Mouse (Mus musculus) lung, embryonic 15.5 days (tissue): Measurements from ENCODE around the gene 0610040J01Rik. TPM values are rescaled to one million over a fixed set of nuclear protein-coding genes. Genes with fewer than 3 reads are reported as not detected.

ENCODE experiments used
- ATAC-seq: fragments of 200-750 bp; cut with Nextera tagmentation; 2 replicates; pipeline ENCODE4 v1.8.0; 2017; ENCODE audit warnings: moderate number of reproducible peaks, borderline replicate concordance; ENCODE audit not compliant: low FRiP score, low TSS enrichment; ENCODE audit errors: extremely low read depth
- H3K27ac ChIP-seq: fragments of 300-500 bp; sonication (generic); 2 replicates; pipeline ENCODE4 v1.5.1; 2015; ENCODE audit warnings: moderate library complexity, mild to moderate bottlenecking, inconsistent platforms
- H3K27me3 ChIP-seq: fragments of 300-500 bp; sonication (generic); 2 replicates; pipeline ENCODE4 v1.6.1; 2015; ENCODE audit warnings: inconsistent platforms
- H3K36me3 ChIP-seq: fragments of 300-500 bp; sonication (generic); 2 replicates; pipeline ENCODE4 v1.6.1; 2015; ENCODE audit warnings: inconsistent platforms
- H3K4me1 ChIP-seq: fragments of 300-500 bp; sonication (generic); 2 replicates; pipeline ENCODE4 v1.6.1; 2015; ENCODE audit warnings: inconsistent platforms
- H3K4me2 ChIP-seq: fragments of 300-500 bp; sonication (generic); 2 replicates; pipeline ENCODE4 v1.6.1; 2015; ENCODE audit warnings: inconsistent platforms, mild to moderate bottlenecking, moderate library complexity
- H3K4me3 ChIP-seq: fragments of 300-500 bp; sonication (generic); 2 replicates; pipeline ENCODE4 v1.5.1; 2015; ENCODE audit warnings: mild to moderate bottlenecking, inconsistent platforms
- H3K9ac ChIP-seq: fragments of 300-500 bp; sonication (generic); 2 replicates; pipeline ENCODE4 v1.6.1; 2015; ENCODE audit warnings: inconsistent platforms
- H3K9me3 ChIP-seq: fragments of 300-500 bp; sonication (generic); 2 replicates; pipeline ENCODE4 v1.6.1; 2016; ENCODE audit warnings: inconsistent platforms
- WGBS: fragments of 180-500 bp; shearing (Covaris S2); methylation state at CpG from one replicate; pipeline ENCODE4 v1.1.7; 2015; 5-methylcytosine and 5-hydroxymethylcytosine counted together
- polyA plus RNA-seq: library from polyadenylated mRNA; unstranded; fragments of >200 nt; fragmentation: Nextera tagmentation; extraction: Ambion mirVana; gene quantifications from 2 replicates; pipeline ENCODE4 v1.2.1, GENCODE M21; 2015

The 0610040J01Rik gene
- polyA plus RNA-seq, 1 experiment from 2014 or later = 28.9 TPM

DNA sequence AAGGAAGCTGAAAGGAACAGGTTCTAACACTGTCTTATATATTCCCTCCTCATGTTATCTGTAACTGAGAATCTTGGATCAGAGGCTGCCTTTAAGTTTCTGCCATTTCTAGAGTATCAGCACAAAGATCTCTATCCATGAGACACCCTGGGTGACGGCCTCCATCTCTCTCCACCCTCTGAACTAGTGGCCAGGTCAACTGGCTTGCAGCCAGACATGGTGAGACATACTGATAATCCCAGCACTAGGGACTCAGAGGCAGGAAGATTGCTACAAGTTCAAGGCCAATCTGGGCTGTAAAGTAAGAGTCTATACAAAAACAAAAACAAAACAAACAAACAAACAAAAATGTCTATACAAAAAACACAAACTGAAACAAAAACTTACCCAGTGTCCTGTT, 102.7 kb downstream of the 0610040J01Rik start:
- Histone ChIP-seq H3K4me2 (no peak overlapping the region), H3K9me3 (no peaks in the 10 kb centered on the region), H3K27ac (no peak overlapping the region), H3K4me3 (no peak overlapping the region), H3K27me3 (no peaks in the 10 kb centered on the region), H3K4me1 (peaks cover 7% of the 10 kb centered on the region; the same call in 1 of the 2 replicates), H3K36me3 (no peaks in the 10 kb centered on the region), H3K9ac (no peak overlapping the region)
- WGBS = 42% methylated on average over 1 of the region's 1 CpGs
- ATAC-seq = no peak

- H3K27ac ChIP-seq = no peak overlapping the region
- H3K4me2 ChIP-seq = no peak overlapping the region
- H3K4me3 ChIP-seq = no peak overlapping the region
- H3K4me1 ChIP-seq = peaks cover 7% of the 10 kb centered on the region; the same call in 1 of the 2 replicates
- H3K9me3 ChIP-seq = no peaks in the 10 kb centered on the region
- no peak overlapping the region for H3K9ac ChIP-seq
- H3K36me3 ChIP-seq = no peaks in the 10 kb centered on the region
- 86% methylated on average over 10 of the region's 10 CpGs for WGBS
- H3K27me3 ChIP-seq = no peaks in the 10 kb centered on the region
- no peak for ATAC-seq
Measured at GRCm38 (mm10) chr5:63916457-63917139, 104.4 kb downstream of the 0610040J01Rik start.

- 42% methylated on average over 4 of the region's 4 CpGs for WGBS
- peaks cover 7% of the 10 kb centered on the region; the same call in 1 of the 2 replicates for H3K4me1 ChIP-seq
- no peaks in the 10 kb centered on the region for H3K27me3 ChIP-seq
- no peaks in the 10 kb centered on the region for H3K9me3 ChIP-seq
- H3K36me3 ChIP-seq = no peaks in the 10 kb centered on the region
- H3K9ac ChIP-seq = no peak overlapping the region
- peak; percentile 69; the same call in 1 of the 2 replicates for ATAC-seq
- no peak overlapping the region for H3K4me3 ChIP-seq
- H3K27ac ChIP-seq = no peak overlapping the region
- H3K4me2 ChIP-seq = no peak overlapping the region
Measured at GRCm38 (mm10) chr5:63918201-63918600, 106.0 kb downstream of the 0610040J01Rik start.

- no peak overlapping the region for H3K4me2 ChIP-seq
- ATAC-seq = no peak
- no peak overlapping the region for H3K9ac ChIP-seq
- H3K4me1 ChIP-seq = no peaks in the 10 kb centered on the region
- H3K27ac ChIP-seq = no peak overlapping the region
- no peaks in the 10 kb centered on the region for H3K27me3 ChIP-seq
- H3K9me3 ChIP-seq = no peaks in the 10 kb centered on the region
- H3K4me3 ChIP-seq = no peak overlapping the region
- 63% methylated on average over 13 of the region's 13 CpGs for WGBS
- H3K36me3 ChIP-seq = peaks cover 16% of the 10 kb centered on the region; the same call in 1 of the 2 replicates
Measured at GRCm38 (mm10) chr5:63923305-63924025, 111.3 kb downstream of the 0610040J01Rik start.

DNA sequence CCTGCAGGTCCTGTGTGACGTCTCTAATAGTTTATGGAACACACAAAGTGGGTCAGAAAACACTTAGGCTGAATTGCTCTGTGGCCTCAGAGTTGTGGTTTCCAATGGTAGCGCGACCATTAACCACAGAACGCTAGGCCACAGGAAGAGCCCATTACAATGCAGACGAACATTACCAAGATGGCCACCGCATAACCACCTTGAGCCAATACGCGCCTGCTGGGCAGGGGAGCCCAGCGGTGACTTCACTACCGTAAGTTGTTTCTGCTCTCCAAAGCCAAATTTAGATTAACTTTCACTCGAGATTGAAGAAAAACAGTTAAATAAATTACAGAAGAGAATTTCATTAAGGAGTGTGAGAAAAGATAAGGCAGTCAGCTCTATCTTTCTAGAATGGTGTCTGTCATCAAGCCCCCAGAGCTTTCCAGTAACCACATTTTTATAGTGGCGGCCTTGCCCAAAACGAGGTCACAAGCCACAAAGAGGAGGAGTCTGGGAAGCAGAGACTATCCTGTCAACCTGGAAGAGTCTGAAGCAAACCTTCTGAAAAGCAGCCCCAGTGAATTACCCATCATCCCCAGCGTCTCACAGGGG, 113.0 kb downstream of the 0610040J01Rik start:
- ATAC-seq = no peak
- H3K9ac ChIP-seq = no peak overlapping the region
- no peaks in the 10 kb centered on the region for H3K4me1 ChIP-seq
- no peak overlapping the region for H3K4me3 ChIP-seq
- WGBS = 88% methylated on average over 14 of the region's 14 CpGs
- H3K4me2 ChIP-seq = no peak overlapping the region
- no peaks in the 10 kb centered on the region for H3K9me3 ChIP-seq
- H3K36me3 ChIP-seq = peaks cover 19% of the 10 kb centered on the region; the same call in 1 of the 2 replicates
- H3K27me3 ChIP-seq = no peaks in the 10 kb centered on the region
- H3K27ac ChIP-seq = no peak overlapping the region

- Histone ChIP-seq H3K9ac (no peak overlapping the region), H3K4me2 (no peak overlapping the region), H3K27ac (no peak overlapping the region), H3K4me3 (no peak overlapping the region), H3K9me3 (no peaks in the 10 kb centered on the region), H3K36me3 (peaks cover 15% of the 10 kb centered on the region; the same call in 1 of the 2 replicates), H3K27me3 (no peaks in the 10 kb centered on the region), H3K4me1 (0 out of 2 replicates have a peak, but pooled peaks cover 3% of the 10 kb centered on the region)
- WGBS = 75% methylated on average over 4 of the region's 4 CpGs
- ATAC-seq = no peak
Measured at GRCm38 (mm10) chr5:63930824-63931358, 118.7 kb downstream of the 0610040J01Rik start.

DNA sequence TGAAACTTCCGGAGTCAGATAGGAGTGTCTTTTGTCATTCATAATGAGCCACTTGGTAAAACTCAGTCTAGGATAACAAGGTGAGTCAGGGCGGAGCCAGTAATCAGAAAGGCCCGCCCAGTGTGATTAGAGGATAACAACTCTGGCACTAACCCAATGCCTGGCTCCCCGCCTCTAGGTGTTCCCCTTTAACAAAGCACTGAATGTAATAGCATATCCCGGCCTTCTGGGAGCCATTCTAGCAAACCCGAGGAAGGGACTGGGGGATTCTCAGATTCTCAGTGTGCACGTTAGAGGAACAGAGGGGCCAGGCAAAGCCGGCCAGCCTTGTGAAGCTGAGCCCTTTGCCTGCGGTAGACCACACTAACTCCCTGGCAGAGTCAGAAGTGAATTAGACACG, 120.7 kb downstream of the 0610040J01Rik start:
- Histone ChIP-seq H3K27me3 (no peaks in the 10 kb centered on the region), H3K4me1 (peaks cover 3% of the 10 kb centered on the region; the same call in 1 of the 2 replicates), H3K4me3 (no peak overlapping the region), H3K9ac (no peak overlapping the region), H3K4me2 (no peak overlapping the region), H3K9me3 (no peaks in the 10 kb centered on the region), H3K27ac (no peak overlapping the region), H3K36me3 (0 out of 2 replicates have a peak, but pooled peaks cover 10% of the 10 kb centered on the region)
- ATAC-seq = no peak
- WGBS = 49% methylated on average over 10 of the region's 10 CpGs

DNA sequence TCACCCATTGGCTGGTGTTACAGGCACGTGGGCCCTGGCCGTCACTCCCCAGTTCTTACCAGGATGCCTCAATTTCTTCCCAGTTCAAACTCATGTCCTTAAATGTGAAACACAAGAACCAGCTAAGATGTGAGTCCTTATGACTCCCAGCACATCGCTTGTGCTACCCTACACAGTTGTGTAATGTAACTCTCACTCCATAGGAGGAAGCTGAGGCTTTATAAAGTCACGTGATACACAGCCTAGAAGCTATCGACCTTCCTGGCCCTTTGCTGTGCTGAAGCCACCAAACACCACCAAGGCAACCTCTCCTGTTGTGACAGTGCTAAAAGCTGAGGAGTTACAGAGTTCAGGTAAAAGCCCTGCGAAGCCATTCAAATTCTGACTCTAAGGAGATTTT, 123.4 kb downstream of the 0610040J01Rik start:
- no peak overlapping the region for H3K4me3 ChIP-seq
- 87% methylated on average over 6 of the region's 6 CpGs for WGBS
- no peaks in the 10 kb centered on the region for H3K9me3 ChIP-seq
- H3K4me2 ChIP-seq = no peak overlapping the region
- no peak for ATAC-seq
- H3K9ac ChIP-seq = no peak overlapping the region
- H3K27ac ChIP-seq = no peak overlapping the region
- H3K4me1 ChIP-seq = peaks cover 3% of the 10 kb centered on the region; the same call in 1 of the 2 replicates
- H3K36me3 ChIP-seq = 0 out of 2 replicates have a peak, but pooled peaks cover 3% of the 10 kb centered on the region
- H3K27me3 ChIP-seq = no peaks in the 10 kb centered on the region

GRCm38 (mm10) chr5:63936740-63937139, 124.6 kb downstream of the 0610040J01Rik start:
- 0 out of 2 replicates have a peak, but pooled peaks cover 3% of the 10 kb centered on the region for H3K36me3 ChIP-seq
- no peak overlapping the region for H3K4me3 ChIP-seq
- no peaks in the 10 kb centered on the region for H3K27me3 ChIP-seq
- ATAC-seq = 0 out of 2 replicates have a peak, but pooled peaks have one; percentile 47
- no peak overlapping the region for H3K4me2 ChIP-seq
- H3K9ac ChIP-seq = no peak overlapping the region
- H3K4me1 ChIP-seq = peaks cover 11% of the 10 kb centered on the region
- no peaks in the 10 kb centered on the region for H3K9me3 ChIP-seq
- no peak overlapping the region for H3K27ac ChIP-seq
- 35% methylated on average over 6 of the region's 6 CpGs for WGBS

DNA sequence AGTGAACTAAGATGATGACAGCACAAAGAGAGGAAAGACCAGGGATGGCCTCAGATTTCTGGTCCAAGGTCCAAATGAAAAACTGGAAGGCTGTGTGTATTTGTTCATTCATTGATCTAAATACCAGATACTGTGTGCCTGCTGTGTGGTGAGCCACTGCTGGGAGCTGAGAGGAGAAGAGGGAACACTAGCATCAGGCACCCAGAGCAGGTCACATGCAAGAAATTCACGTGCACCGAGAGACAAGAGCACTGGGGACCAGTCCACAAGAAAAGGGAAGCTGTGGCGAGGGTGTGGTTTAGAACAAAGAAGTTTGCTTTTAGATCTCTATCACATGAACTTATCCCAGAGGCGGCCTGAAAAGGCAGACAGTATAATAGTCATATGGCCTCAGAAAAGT, 126.4 kb downstream of the 0610040J01Rik start:
- Histone ChIP-seq H3K4me1 (peaks cover 12% of the 10 kb centered on the region), H3K9ac (no peak overlapping the region), H3K4me2 (no peak overlapping the region), H3K9me3 (no peaks in the 10 kb centered on the region), H3K4me3 (no peak overlapping the region), H3K27ac (no peak overlapping the region), H3K36me3 (0 out of 2 replicates have a peak, but pooled peaks cover 3% of the 10 kb centered on the region), H3K27me3 (no peaks in the 10 kb centered on the region)
- 44% methylated on average over 4 of the region's 4 CpGs for WGBS
- ATAC-seq = no peak

DNA sequence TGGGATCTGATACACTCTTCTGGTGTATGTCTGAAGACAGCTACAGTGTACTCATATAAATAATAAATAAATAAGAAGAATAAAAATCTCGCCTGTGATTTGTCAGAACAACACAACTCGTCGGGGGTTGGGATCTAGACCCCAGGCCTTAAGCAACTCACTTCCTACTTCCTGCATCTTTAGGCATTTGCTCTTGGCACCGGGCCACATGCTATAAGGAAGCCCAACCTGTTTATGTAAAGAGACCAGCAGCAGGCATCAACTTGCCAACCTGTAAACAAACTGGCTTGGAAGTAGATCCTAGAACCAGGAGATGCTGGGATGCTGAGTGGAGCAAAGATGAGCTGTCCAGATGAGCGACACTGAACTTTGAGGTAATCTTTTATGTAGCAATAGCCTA, 129.7 kb downstream of the 0610040J01Rik start:
- no peak overlapping the region for H3K4me3 ChIP-seq
- no peak overlapping the region for H3K27ac ChIP-seq
- H3K9ac ChIP-seq = no peak overlapping the region
- no peak for ATAC-seq
- no peaks in the 10 kb centered on the region for H3K27me3 ChIP-seq
- 42% methylated on average over 5 of the region's 5 CpGs for WGBS
- no peak overlapping the region for H3K4me2 ChIP-seq
- H3K9me3 ChIP-seq = no peaks in the 10 kb centered on the region
- peaks cover 12% of the 10 kb centered on the region for H3K4me1 ChIP-seq
- H3K36me3 ChIP-seq = no peaks in the 10 kb centered on the region
